Mouse (Mus musculus): ENCODE results near the gene Slc37a1.

DNA sequence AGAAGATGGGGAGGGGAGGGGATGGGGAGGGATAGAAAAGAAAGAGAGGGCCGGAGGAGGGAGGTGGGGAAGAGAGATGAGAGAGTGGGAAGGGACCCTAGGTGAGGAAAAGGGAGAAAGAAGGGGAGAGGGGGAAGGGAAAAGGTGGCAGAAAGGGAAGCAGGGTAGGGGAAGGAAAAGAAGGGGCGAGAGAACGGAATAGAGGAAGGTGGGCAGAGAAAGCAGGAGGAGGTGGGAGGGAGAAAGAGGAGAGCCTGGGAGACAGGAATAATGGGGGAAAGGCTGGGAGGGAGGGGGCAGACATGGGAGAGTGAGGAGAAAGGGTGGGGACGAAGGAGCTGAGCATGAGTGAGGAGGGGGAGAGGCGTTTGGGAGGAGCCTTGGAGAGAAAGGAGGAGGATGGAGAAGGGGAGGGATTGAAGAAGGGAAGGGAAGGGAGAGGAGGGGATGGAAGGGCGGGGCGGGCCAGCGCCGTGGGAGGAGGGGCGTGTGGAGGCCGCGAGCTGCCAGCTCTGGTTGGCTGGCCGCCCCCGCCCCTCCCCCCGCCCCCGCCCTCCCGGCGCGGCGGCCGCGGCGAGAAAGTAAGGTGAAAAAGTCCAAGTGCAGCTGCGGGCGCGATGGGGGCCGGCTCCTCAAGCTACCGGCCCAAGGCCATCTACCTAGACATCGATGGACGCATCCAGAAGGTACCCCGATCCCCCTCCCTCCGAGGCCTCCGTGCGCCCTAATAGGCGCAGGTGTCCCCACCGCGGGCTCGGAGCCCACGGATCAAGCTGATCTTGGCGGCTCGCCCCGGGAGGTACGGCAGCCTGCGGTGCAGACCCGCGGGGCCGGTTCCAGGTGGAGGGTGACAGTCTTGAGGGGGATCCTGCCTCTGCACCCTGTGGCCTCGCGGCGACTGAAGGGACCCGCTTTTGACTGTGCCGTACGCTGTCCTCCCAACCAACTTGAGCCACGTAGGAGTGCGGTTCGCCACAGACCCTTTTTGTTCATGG lies 99.4 kb downstream of the Slc37a1 start, which contains the start of gene Pde9a:
- TF ChIP-seq GATA1 (IDR thresholded peaks at IDR 0.05; ENCODE audit: borderline replicate concordance, low read length) (no peak), FLI1 (IDR thresholded peaks at IDR 0.05; ENCODE audit: low read length) (no peak)

Measured in megakaryocyte, embryonic 14.5 days (primary cell).